Mouse (Mus musculus) forebrain, embryonic 10.5 days (tissue): ENCODE results near the gene Etv6. TPM values are rescaled to one million over a fixed set of nuclear protein-coding genes. Genes with fewer than 3 reads are reported as not detected.
A peak's percentile ranks its signal among the peaks of the same experiment; 100 is the strongest.

Experiments used
- DNase-seq: peaks from one replicate; pipeline ENCODE4 v3.0.0-alpha.2; 2017; ENCODE audit warnings: low spot score; ENCODE audit errors: extremely low spot score
- H3K27ac ChIP-seq: fragments of 300-500 bp; sonication (generic); 2 replicates; pipeline ENCODE4 v1.5.1; 2016; ENCODE audit warnings: mild to moderate bottlenecking
- H3K27me3 ChIP-seq: fragments of 300-500 bp; sonication (generic); 2 replicates; pipeline ENCODE4 v1.6.1; 2016; ENCODE audit warnings: mild to moderate bottlenecking; ENCODE audit not compliant: poor library complexity, severe bottlenecking
- H3K36me3 ChIP-seq: fragments of 300-500 bp; sonication (generic); replicated peaks from 2 replicates; pipeline ENCODE4 v1.6.1; 2016; ENCODE audit warnings: mild to moderate bottlenecking, moderate library complexity
- H3K4me1 ChIP-seq: fragments of 300-500 bp; sonication (generic); 2 replicates; pipeline ENCODE4 v1.6.1; 2016
- H3K4me3 ChIP-seq: fragments of 300-500 bp; sonication (generic); 2 replicates; pipeline ENCODE4 v1.5.1; 2016; ENCODE audit warnings: mild to moderate bottlenecking, moderate library complexity
- H3K9me3 ChIP-seq: fragments of 300-500 bp; sonication (generic); 2 replicates; pipeline ENCODE4 v1.6.1; 2016; ENCODE audit warnings: mild to moderate bottlenecking, moderate library complexity
- WGBS: fragments of 180-500 bp; shearing (Covaris S2); methylation state at CpG from one replicate; pipeline ENCODE4 v1.1.7; 2016; 5-methylcytosine and 5-hydroxymethylcytosine counted together
- polyA plus RNA-seq: library from polyadenylated mRNA; unstranded; fragments of >200 nt; fragmentation: Nextera tagmentation; extraction: Ambion mirVana; gene quantifications from 2 replicates; pipeline ENCODE4 v1.2.1, GENCODE M21; 2016

Etv6 gene
- polyA plus RNA-seq, 1 experiment from 2014 or later, result 16.2 TPM

DNA sequence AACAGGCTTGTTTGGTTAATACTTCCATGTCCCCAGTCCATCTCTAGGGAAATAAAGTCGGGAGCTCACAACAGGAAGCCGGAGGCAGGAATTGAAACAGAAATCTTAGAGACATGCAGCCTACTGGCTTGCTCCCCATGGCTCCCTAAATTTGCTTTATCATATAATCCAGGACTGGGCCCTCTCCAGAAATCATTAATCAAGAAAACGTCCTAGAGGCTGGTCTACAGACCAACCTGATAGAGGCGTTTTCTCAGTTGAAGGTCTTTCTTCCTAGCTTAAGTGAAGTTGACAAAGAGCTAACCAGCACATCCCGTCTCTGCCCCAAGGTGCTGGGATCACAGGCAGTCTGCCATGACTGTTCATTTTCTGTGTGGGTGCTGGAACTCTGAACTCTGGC lies 141.7 kb downstream of the Etv6 start:
- Histone ChIP-seq H3K4me1 (peaks cover 8% of the 10 kb centered on the region), H3K9me3 (no peaks in the 10 kb centered on the region), H3K4me3 (no peak overlapping the region), H3K27me3 (no peaks in the 10 kb centered on the region), H3K27ac (no peak overlapping the region), H3K36me3 (no peaks in the 10 kb centered on the region)
- DNase-seq, result no peak
- WGBS, result 83% methylated on average over 5 of the region's 5 CpGs

DNA sequence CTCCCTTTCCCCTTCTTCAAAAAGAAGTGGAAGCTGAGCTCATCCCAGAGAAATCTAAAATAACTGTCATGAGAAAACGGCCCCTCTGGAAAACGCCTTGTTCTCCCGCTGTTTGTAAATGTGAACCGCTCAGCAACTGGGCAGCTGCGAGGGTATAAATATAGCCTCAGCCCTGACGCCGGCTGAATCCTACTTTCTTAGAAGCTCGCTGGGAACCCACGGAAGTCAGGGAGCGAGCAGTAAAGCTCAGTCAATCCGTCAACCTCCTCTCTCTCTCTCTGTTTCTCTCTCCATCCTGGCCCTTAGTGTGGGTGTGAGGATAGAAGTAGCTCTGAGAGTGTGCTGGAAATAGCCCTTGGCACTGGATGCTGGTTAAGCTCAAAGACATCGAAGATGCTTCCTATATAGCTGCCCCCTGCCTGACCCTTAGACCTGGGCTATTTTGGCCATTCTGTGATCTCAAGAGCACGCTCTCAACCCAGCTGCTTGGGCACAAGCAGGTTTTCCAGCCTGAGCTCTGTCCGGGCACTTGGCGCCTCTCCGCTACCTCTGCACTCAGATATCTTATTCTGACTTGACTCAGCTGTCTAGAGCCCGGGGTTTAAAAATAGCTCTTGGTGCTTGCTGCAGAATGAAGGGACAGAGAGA lies 146.9 kb downstream of the Etv6 start:
- 92% methylated on average over 17 of the region's 17 CpGs for WGBS
- H3K4me3 ChIP-seq, result no peak overlapping the region
- H3K9me3 ChIP-seq, result no peaks in the 10 kb centered on the region
- H3K27ac ChIP-seq, result no peak overlapping the region
- DNase-seq, result no peak
- no peaks in the 10 kb centered on the region for H3K36me3 ChIP-seq
- H3K4me1 ChIP-seq, result 0 out of 2 replicates have a peak, but pooled peaks cover 2% of the 10 kb centered on the region
- no peaks in the 10 kb centered on the region for H3K27me3 ChIP-seq

DNA sequence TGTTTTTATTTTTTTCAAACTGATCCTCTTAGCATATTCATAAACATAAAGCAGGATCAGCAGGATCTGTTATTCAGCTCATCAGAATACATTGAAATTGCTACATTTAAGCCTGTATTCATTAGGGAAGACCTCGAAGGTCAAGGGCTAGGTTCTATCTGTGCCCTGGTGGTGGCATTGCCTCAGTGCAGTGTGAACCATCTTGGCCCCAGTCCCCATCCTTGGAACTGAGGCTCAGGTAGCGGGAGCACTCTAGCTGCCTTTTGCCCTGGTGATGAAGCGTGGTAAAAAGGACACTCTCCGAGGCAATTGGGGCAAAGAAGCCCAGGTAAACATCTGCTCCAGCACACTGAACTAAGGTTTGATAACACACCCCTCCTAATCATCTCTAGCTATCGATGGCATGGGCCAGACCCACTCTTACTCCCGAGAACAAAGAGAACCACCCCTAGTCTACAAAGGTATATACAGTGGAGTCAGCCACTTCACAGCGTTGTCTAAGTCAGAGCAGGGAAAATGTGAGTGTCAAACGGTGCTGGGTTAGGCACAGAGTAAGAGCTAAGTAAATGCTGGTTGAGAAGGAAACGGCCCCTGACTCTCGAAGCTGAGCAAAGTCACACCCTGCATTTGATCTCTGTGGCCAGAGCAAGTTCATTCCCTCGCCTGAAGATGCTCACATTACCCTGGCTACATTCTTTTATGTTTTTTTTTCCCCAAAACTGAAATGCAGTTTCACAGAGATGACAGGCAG lies 148.3 kb downstream of the Etv6 start:
- no peak overlapping the region for H3K4me3 ChIP-seq
- no peak for DNase-seq
- peaks cover 10% of the 10 kb centered on the region for H3K4me1 ChIP-seq
- H3K27ac ChIP-seq, result no peak overlapping the region
- H3K9me3 ChIP-seq, result no peaks in the 10 kb centered on the region
- no peaks in the 10 kb centered on the region for H3K36me3 ChIP-seq
- no peaks in the 10 kb centered on the region for H3K27me3 ChIP-seq
- 88% methylated on average over 11 of the region's 11 CpGs for WGBS

DNA sequence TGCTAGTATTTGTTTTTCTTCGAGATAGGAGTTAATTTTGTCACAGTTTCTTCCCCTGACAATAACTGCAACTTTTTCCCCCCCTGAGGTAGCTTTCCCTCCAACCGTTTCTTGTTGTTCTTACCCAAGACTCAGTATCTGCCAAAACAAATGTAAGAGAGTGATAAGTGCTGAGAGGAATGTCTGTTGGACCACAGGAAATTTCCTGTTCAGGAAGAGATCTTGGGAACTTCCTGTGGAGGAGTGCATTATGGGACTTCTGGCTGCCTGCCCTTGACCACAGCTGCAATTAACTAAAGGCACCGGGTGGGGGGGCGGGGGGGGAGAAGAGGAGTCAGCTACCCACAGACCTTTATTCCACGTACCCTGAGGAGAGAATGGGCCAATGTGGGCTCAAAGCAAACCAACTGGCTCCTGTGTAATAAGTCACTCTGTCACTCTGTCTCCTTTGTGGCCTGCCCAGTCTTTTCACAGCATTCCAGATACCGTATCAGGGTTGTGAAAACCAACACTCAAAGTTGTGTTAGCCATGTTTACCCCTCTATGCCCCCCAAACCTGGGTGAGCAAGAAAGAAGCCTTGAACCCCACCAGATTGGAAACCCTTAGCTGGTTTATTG lies 150.9 kb downstream of the Etv6 start:
- H3K27ac ChIP-seq, result no peak overlapping the region
- no peak for DNase-seq
- H3K4me3 ChIP-seq, result no peak overlapping the region
- H3K4me1 ChIP-seq, result peaks cover 32% of the 10 kb centered on the region
- WGBS, result 81% methylated on average over 6 of the region's 6 CpGs
- H3K36me3 ChIP-seq, result no peaks in the 10 kb centered on the region
- H3K27me3 ChIP-seq, result no peaks in the 10 kb centered on the region
- no peaks in the 10 kb centered on the region for H3K9me3 ChIP-seq

DNA sequence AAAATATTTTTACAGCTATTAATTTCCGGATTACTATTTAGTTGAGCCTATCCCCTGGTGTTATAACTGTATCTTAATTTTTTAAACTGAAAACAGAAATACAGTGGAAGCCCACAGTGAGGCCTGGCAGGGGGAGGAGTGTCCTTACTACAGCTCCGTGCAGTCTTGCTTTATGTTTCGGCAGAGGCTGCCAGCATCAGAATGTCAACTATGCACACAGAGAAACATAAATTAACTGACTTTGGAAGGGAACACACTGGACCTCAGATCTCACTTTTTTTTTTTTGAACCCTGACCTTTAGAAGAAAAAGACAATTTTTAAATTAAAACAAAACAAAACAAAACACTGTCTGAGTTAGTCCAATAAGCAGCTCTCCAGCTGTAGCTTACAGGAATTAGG lies 153.2 kb downstream of the Etv6 start:
- H3K4me1 ChIP-seq, result peaks cover 30% of the 10 kb centered on the region
- H3K4me3 ChIP-seq, result no peak overlapping the region
- H3K9me3 ChIP-seq, result no peaks in the 10 kb centered on the region
- no peaks in the 10 kb centered on the region for H3K36me3 ChIP-seq
- H3K27me3 ChIP-seq, result no peaks in the 10 kb centered on the region
- H3K27ac ChIP-seq, result no peak overlapping the region
- DNase-seq, result no peak
- WGBS, result 61% methylated on average over 3 of the region's 3 CpGs

DNA sequence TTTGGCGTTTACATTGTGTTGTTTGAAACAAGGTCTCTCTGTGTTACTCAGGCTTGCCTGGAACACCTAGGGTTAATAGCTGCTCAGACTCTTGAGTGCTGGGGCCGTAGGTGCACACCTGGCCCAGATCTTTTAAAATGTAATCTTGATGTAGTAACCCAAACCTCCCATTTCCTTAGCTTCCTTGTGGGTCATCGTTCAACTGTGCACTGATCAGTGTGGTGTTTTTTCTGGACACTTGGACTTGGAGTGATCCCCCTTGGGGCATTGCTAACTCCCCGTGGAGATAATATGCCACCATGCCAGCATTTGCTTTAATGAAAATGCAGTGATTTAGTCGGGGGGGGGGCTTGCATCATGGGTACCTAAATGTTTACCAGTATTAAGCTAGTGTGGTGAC lies 153.7 kb downstream of the Etv6 start:
- 60% methylated on average over 5 of the region's 5 CpGs for WGBS
- no peaks in the 10 kb centered on the region for H3K36me3 ChIP-seq
- no peaks in the 10 kb centered on the region for H3K9me3 ChIP-seq
- H3K4me1 ChIP-seq, result peaks cover 30% of the 10 kb centered on the region
- peak overlapping the region; percentile 74 for H3K27ac ChIP-seq
- H3K27me3 ChIP-seq, result no peaks in the 10 kb centered on the region
- H3K4me3 ChIP-seq, result no peak overlapping the region
- no peak for DNase-seq

DNA sequence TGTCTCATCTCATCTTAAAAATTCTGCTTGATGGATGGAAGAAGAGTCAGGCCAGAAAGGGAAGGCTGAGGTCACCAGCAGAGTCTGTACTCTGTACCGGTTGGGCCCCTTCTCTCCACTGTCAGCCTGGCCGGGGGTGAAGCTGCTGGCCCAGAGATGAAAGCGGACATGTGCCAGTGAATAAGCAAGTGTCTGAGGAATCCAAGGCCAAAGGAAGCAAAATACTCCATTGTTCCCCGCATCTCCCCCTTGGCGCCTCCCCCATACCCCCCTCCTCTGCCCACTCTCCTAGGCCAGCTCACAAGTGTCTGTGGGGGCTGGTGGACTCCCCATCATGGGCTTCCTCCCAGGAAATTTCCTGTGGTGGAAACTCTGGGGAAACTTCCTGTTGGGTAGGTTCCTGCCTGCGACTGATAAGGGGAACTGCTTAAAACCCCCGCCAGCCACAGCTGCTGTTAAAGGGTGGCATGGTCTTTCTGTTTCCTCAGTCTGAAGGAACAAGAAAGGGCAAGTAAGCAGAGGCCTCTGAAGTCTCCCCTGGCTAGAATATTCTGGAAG lies 154.2 kb downstream of the Etv6 start:
- H3K9me3 ChIP-seq, result no peaks in the 10 kb centered on the region
- no peaks in the 10 kb centered on the region for H3K36me3 ChIP-seq
- 56% methylated on average over 7 of the region's 7 CpGs for WGBS
- H3K27ac ChIP-seq, result peak overlapping the region; percentile 74
- no peak overlapping the region for H3K4me3 ChIP-seq
- no peak for DNase-seq
- H3K27me3 ChIP-seq, result no peaks in the 10 kb centered on the region
- H3K4me1 ChIP-seq, result peaks cover 30% of the 10 kb centered on the region

DNA sequence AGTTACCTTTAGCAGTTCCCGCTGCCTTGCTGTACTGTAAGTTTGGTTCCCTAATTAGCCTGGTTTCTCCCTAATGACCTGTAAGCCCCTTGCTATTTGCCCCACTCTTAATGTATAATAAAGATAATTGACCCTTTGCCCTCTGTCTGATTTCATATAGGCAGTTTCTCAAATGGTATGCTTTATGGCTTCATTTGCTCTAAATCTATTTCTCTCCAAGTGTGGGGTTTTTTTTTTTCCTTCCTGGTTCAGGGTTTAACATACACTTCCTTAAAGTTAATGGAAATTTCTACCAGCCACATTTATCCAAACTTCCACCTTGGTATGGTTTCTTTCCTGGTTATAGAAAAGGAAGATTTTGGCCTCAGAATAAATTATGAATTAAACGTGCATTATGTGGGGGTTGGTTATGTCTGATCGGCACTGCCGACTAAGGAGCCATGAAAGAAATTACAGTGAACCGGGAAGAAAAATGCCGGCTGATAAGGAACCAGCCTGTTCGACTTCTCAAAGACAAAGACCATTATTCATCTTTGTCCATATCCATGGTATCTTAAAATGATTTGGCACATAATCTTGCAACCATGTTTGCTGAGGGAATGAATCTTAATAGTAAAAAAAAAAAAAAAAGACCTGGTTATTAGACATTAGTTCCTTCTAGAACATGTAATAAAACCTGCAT lies 155.2 kb downstream of the Etv6 start:
- Histone ChIP-seq H3K27me3 (no peaks in the 10 kb centered on the region), H3K36me3 (no peaks in the 10 kb centered on the region), H3K9me3 (no peaks in the 10 kb centered on the region), H3K27ac (no peak overlapping the region), H3K4me3 (no peak overlapping the region), H3K4me1 (peaks cover 30% of the 10 kb centered on the region)
- 90% methylated on average over 7 of the region's 7 CpGs for WGBS
- DNase-seq, result no peak

DNA sequence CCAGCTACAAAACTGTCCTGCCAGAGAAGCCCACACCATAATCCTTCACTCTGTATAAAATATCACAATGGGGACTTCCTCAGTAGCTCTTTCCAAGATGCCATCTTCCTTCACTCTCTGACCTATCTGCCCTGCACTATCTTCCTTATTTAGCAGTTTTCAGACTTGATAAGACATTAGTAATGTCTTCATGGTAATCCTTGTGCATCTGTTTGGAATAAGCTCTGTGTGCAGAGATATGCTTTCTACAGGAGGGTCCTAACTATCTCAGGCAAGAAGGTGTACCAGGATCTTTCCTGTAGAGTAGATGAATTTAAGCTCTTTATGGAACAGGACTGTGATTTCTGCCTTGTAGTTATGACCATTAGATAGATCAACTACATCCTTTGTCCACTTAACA lies 157.2 kb downstream of the Etv6 start:
- Histone ChIP-seq H3K27me3 (no peaks in the 10 kb centered on the region), H3K4me1 (peaks cover 30% of the 10 kb centered on the region), H3K27ac (no peak overlapping the region), H3K4me3 (no peak overlapping the region), H3K36me3 (no peaks in the 10 kb centered on the region), H3K9me3 (no peaks in the 10 kb centered on the region)
- DNase-seq, result no peak

DNA sequence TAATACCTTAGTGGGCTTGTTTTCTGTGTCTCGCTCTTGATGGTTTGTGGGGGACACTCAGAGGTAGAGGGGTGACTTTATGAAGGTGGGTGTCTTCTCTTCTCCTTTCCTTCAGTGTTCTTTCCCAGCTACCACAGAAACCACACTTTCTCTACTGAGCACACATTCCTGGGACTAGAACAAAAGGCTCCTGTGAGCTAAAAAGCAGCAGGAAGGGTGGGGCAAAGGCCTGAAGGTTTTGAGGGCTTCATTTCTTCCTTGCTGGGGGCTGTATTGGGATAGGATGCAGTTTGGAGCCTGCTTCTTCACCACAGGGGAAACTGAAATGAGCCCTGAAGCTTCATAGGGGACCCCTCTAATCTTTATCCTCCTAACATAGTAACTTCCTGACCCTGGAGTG lies 164.4 kb downstream of the Etv6 start:
- 97% methylated on average over 1 of the region's 1 CpGs for WGBS
- DNase-seq, result no peak
- Histone ChIP-seq H3K4me1 (peaks cover 7% of the 10 kb centered on the region), H3K36me3 (no peaks in the 10 kb centered on the region), H3K27ac (peak overlapping the region; percentile 25; the same call in 1 of the 2 replicates), H3K9me3 (no peaks in the 10 kb centered on the region), H3K4me3 (no peak overlapping the region), H3K27me3 (no peaks in the 10 kb centered on the region)

DNA sequence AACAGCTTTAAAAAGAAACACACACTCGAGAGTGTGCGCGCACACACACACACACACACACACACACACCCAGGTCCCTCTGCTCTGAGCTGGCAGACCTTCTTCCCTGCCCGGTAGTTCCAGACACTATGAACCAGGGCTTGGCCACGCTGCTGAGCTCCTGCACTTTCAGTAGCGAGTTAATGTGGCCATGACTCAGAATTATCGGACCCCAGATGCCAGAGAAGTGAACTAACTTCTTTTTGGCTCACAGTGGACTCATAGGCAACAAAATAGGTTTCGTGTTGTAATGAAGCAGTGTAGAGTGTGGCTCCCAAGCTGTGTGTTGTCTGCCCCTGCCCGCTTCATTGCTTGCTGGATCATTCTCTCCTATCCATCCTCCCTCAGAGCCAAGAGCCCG lies 165.1 kb downstream of the Etv6 start:
- H3K36me3 ChIP-seq, result no peaks in the 10 kb centered on the region
- no peaks in the 10 kb centered on the region for H3K27me3 ChIP-seq
- H3K9me3 ChIP-seq, result no peaks in the 10 kb centered on the region
- no peak overlapping the region for H3K27ac ChIP-seq
- 88% methylated on average over 10 of the region's 10 CpGs for WGBS
- DNase-seq, result no peak
- no peak overlapping the region for H3K4me3 ChIP-seq
- peaks cover 7% of the 10 kb centered on the region for H3K4me1 ChIP-seq

DNA sequence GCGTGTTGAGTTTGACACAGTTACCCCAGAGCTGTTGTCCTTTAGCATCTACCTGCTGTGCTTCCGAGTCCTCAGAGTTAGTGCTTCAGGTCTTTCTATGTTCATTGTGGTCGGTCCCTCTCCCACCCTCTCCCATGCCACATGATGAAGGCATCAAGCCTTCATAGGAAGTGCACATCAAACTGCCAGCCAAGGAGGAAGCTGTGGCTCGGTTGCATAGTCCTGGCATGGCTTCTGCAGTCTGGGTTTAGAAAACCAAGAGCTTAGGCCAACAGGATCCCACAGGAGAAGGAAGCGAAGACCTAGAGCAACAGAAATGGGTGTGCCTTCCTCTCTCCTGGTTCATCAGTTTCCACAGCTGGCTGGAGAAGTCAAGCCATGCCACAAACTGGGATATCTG lies 166.7 kb downstream of the Etv6 start:
- DNase-seq, result no peak

More for the DNA sequence above, 166.7 kb downstream of the Etv6 start:
- no peak overlapping the region for H3K27ac ChIP-seq
- 94% methylated on average over 5 of the region's 5 CpGs for WGBS
- H3K36me3 ChIP-seq, result no peaks in the 10 kb centered on the region
- H3K4me1 ChIP-seq, result peaks cover 19% of the 10 kb centered on the region
- no peak overlapping the region for H3K4me3 ChIP-seq
- no peaks in the 10 kb centered on the region for H3K27me3 ChIP-seq
- no peaks in the 10 kb centered on the region for H3K9me3 ChIP-seq
